Mouse (Mus musculus): ENCODE measurements around the gene Slc25a28.
A peak's percentile ranks its signal among the peaks of the same experiment; 100 is the strongest.

The Slc25a28 gene

DNA sequence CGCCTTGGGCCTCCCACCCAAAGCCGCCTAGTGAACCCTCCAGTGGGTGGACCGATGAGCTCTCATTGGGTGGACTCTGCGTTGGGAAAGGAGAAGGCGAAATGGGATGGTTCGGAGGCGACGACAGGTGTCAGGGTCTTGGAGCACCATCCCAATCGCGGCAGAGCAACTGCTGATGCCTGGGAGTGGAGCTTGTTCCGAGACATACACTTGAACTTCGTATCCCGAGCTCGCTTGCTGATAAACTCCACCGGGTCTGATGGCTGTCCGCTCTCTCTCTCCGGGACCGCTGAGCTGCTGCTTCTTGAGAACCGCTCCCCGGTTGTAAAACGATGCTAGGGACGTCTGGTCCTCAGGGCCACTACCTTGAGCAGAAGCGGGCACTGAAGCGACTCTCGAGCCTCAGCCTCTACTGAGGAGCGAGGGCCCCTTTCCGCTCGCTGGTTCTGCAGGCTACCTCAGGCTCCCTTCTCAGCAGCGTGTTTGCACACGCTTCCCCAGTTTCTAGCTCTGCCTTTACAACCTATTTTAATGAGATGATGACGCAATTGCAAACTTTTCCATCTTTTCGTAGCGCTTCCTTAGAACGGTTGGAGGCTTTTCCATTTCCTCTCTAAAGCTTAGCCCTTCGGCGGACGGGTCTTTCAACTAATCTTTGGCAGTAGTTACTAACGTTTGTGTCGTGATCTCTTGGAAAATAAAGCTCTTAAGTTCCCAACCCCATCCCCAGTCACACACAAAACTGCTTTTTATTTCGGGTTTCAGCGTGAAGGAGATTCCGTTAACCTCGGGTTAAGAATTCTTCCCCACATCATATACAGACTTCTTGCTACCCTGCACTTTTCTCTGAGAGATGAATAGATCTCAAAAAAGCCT is 1.1 kb upstream of the Slc25a28 start:
- peak; percentile 56 for DNase-seq (ENCODE audit: low spot score in 2 of 2)

- peak; percentile 61 to 73 for DNase-seq (ENCODE audit: low spot score in 2 of 2)
These were observed 378 bp downstream of the Slc25a28 start for GRCm38 (mm10) chr19:43674316-43674689.

DNA sequence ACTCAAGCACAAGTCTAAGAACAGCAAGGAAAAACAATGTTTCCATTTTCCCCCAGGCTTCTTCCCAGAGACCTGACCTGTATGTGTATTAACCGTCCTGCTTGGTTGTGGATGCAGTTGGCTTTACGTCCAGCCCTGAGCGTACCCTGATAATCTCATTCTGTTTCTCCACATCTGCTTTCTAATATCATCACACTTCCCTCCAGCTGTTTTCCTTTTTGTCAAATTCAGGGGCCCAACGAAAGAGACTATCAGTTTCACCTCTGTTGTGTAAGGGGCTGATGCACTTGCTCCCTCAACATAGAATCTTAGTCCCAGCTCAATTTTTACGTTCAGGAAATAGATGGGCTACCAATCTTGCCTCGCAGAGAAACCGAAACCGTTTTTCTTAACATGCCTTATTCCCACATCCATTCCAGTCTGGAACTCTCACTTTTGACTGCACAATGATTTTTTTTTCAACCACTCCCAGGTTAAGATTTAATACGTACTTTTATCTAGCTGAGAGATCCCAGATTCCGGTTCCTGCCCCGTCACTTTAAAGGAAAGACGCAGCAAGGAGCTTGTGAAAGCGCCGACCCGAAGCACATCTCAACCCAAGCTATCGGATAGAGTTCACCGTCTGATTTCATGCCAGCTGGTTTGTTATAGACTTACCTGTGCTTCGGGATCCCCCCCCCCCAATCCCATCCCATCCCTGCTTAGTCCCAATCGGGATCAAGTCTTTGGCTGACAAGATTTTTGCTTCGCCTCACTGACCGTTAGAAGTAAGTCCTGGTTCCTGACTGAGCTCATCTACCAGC is 967 bp downstream of the Slc25a28 start:
- DNase-seq (ENCODE audit: low spot score in 2 of 2), result no peak

DNA sequence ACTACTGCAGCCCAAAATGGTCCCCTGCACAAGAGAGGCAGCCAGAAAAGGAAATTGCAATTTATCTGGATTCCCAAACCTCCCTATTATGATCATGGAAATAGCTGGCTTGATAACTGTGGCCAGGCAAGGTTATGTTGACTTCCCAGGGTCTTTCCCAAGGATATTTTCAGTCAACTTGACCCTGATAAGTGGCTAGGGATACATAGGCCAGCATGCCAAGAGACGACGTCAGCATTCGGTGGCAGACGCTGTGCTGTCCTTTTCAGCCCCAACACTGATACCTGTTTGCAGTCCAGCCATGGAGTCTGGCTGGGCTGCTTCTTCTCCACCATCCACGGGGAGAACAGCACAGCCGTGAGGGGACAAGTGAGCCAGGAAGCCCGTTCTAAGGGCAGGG is 3.6 kb downstream of the Slc25a28 start:
- DNase-seq (ENCODE audit: low spot score in 2 of 2), result no peak

DNA sequence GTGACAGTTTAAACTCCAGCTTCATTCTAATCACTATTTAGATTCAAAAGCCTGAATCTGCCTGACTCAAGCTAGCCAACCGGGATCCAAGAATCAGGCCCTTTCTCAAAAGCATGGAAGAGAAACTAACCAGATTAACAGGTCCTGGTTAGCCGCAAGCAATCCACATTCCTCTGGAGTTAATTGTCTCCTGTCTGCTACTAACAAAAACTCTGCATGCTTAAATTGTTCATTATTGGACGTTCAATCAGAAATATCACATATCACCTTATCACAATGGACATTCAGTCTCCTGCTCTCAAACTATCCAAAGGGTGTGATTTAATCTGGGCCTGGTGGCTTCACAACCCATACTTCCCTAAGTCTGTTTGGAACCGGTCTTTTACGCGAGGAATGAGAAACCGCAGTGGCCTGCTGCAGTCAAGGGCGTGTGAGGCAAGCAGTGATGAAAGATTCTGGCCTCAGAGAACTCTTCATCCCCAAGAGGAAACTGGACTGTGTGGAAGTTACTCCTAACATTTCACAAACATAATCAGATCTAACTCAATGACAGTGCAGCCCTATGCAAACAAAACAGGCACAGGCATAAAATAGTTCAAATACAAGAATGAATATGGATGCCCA is 5.4 kb downstream of the Slc25a28 start:
- no peak for DNase-seq (ENCODE audit: low spot score in 2 of 2)

- no peak for DNase-seq (ENCODE audit: low spot score in 2 of 2)
These were observed 7.3 kb downstream of the Slc25a28 start for GRCm38 (mm10) chr19:43667430-43667809.

DNA sequence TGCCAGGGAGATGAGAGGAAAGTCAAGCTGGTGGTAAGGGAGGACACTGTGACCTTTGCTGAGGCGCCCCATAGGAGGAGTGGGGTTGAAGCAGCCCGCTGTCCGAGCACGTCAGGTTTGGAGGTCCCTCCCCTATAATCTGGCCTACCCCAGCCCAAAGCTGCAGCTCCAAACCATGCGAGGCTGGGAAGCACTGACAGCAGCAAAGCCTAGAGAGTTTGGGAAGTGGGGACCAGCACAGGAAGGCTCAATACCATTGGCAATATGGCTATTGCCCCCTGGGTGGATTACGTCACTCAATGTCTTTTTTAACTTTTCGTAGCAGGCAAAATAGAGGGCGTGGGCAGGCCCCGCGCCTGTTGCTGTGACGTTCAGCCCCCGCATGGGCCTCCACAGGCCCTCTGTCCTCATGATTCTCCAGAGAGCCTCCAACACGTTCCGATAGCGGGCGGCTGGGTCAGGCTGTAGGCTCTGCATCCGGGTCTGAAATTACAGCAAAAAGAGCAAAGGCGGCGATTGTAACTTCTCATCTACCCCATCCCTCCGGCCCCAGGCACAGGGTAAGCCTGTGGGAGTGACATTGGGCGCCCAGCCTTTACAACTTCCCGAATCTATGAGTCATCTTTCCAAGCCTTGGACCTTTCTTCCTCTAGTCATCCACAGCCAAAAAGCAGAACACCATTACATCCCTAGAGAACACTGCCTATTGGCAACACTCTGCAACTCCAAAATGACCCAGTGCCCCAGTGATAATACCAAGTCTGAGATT is 7.8 kb downstream of the Slc25a28 start:
- DNase-seq (ENCODE audit: low spot score in 2 of 2), result no peak

GRCm38 (mm10) chr19:43665441-43666048 is 9.1 kb downstream of the Slc25a28 start:
- DNase-seq (ENCODE audit: low spot score in 2 of 2), result peak; percentile 53 to 69

DNA sequence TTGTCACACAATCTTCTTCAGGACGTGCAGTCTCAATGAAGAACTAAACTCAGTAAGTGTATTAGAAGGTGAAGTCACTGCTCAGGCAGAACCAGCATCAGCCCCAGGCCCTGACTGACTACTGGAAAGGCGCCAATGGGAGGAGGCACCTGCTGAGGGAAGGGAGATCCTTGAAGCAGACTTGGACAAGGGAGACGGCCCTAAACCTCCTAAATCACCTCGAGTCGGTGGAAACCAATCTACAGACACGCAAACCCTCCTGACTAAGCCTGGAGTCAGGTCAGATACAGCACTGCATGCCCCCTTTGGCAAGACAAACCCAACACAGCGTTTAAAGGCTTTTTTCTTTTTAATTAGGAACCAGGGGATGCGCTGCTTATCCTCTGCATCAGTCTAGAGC is 11.2 kb downstream of the Slc25a28 start:
- DNase-seq (ENCODE audit: low spot score in 2 of 2), result no peak

DNA sequence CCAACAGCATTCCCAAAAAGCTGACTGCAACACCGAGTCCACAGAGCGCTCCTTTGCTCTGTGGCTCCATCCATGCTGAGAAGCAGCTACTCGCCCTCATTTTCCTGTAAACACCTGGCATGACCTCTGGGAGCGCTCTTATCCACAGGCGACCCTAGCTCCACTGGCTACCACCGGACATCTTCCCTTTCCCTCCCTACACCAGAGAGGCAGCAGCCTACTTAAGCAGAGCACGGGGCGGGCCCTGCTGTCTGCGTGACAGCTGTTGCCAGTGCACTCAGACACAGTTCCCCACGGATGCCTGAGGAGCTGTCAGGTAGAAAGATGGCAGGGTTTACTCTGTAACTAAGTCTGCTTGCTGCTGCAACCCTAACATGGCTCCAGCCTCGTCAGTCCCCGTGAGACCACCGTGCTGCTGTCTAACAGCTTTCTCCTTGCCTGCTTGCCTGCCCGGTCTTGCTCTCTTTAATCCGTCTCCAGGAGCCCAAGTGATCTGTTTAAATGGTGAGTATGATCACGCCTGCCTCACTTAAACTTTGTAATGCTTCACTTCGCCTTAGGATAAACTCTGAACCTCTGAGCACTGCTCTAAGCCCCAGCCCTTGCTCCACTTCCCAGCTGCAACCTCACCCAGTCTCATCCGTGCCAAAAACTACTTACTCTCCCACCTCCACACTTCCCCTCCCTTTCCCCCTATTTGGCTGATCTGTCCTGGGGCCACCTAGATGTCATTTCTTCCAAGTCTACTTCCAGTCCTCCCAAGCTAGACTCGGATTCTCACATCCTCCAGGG is 12.3 kb downstream of the Slc25a28 start:
- DNase-seq (ENCODE audit: low spot score in 2 of 2), result peak in 1 of 2 experiments; percentile 39

DNA sequence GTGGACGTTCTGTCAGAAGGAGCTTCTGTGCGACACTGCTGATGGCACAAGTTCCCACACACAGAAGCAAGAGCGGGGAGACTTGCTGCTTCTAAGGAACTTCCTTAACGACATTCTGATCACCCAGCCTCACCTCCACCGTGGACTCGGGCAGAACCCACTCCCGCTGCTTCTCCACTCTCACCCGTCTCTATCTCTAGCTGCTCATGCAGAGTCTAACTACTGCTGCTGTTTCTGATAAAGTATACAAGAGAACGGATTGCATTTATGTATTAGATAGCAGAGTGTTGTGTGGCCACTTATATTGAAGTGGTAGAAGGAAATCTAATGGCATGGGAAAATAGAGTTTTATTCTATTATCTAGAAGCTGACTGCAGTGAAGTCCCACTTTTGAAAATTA is 13.9 kb downstream of the Slc25a28 start:
- DNase-seq (ENCODE audit: low spot score in 2 of 2), result no peak

GRCm38 (mm10) chr19:43659632-43660031 is 15.0 kb downstream of the Slc25a28 start:
- DNase-seq (ENCODE audit: low spot score in 2 of 2), result no peak

DNA sequence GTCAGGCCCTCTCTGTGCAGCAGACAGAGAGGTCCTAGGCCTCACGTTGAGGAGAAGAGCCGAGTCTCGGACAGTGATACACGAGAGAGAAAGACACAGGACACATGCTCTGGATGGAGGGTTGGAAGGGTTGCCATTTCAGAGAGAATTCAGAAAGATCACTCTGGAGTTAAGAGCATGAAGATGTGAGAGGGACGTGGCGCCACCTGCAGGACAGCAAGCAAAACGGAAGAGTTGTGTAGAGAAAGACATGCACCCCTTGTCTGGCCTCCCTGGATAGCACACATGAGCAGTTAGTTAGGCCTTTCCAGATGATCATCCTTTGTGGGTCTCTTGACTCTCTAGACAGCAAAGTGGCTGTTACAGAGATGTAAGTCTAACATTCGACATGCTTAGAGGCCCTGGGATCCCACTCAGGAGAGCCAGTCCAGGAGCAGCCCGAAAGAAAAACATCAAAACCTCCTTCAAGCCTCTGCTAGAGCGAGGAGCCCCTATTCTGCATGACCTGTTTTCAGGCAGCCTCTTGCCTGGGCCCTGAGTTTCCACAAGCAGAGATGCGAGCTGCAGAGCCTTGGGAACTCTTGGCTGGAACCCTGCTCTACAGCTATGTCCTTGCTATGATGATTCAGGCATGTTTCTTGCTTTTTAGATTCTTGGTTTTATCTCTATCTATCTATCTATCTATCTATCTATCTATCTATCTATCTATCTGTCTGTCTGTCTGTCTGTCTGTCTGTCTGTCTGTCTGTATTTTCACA is 18.8 kb downstream of the Slc25a28 start:
- peak; percentile 68 to 88 for DNase-seq (ENCODE audit: low spot score in 2 of 2)

DNA sequence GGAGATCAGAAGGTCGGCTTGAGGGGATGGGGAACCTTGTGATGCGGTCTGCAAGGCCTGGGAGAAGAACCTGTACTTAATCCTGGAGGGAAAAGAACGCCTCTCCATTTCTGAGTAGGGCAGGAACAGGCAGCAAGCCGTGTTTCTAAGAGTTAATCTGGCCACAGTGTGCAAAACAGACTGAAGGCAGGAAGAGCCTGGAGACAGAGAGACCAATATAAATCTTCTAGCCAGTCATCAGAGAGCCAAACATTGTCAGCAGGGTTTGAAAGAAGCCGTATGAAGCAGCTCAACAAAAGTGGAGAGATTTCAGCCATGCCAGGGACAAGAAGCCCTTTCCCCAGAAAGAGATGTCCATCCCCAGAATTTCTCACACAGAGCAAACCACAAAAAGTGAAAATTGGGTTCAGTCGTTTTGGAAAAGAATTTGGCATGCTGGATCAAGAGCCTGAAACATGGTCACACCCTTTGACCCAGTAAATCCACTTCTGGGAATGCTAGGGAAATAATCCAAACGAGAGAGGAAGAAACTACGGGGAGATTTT is 23.4 kb downstream of the Slc25a28 start:
- no peak for DNase-seq (ENCODE audit: low spot score in 2 of 2)

GRCm38 (mm10) chr19:43648343-43648742 is 26.3 kb downstream of the Slc25a28 start:
- DNase-seq (ENCODE audit: low spot score in 2 of 2), result no peak

- no peak for DNase-seq (ENCODE audit: low spot score in 2 of 2)
These were observed 27.4 kb downstream of the Slc25a28 start for GRCm38 (mm10) chr19:43647261-43647660.

GRCm38 (mm10) chr19:43646852-43647251 is 27.8 kb downstream of the Slc25a28 start:
- DNase-seq (ENCODE audit: low spot score in 2 of 2), result no peak

DNA sequence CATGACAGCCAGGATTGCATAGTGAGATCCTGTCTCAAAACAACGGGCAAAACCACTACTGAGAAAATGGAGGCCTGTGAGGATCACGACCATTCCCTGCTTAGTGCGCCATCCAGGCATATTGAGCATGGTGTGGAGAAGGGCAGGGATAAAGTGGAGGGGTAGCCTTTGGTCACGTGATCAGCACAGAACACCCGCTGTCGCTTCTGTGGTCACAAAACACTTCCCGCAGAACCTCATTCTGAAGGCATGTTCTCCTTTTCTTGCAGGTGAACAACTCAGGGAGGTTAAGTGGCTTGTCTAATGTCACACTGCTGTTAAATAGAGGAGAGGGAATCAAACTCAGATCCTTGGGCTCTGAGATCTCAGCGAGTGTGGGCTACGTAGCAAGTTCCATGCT is 29.2 kb downstream of the Slc25a28 start:
- no peak for DNase-seq (ENCODE audit: low spot score in 2 of 2)

DNA sequence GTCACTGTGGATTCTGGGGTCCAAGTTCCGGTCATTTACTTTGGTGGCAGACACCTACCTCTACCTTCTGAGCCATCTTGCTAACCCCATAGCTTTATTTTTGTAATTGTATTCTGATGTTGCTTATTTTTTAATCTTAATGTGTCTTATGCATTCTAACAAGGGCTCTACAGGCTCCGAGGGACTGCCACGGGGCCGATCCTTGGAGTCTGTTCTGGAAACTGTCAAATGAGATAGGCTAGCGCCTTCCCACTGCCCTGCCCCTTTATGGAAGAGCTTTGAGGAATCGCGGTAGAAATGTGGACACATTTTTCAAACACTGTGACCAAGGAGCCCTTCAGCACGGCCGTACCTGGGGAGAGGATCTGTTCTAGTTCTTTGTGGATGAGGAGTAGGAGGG is 31.8 kb downstream of the Slc25a28 start:
- DNase-seq (ENCODE audit: low spot score in 2 of 2), result no peak

Data from right cerebral cortex, postnatal 10 days (tissue).